Mouse (Mus musculus) limb, embryonic 14.5 days (tissue): ENCODE results near the gene Gab2. TPM values are rescaled to one million over a fixed set of nuclear protein-coding genes. Genes with fewer than 3 reads are reported as not detected.

ENCODE experiments used
- ATAC-seq: fragments of 200-750 bp; cut with Nextera tagmentation; 2 replicates; pipeline ENCODE4 v1.8.0; 2017; ENCODE audit warnings: low read depth, moderate number of reproducible peaks, moderate TSS enrichment; ENCODE audit not compliant: low FRiP score
- DNase-seq: peaks from one replicate; pipeline ENCODE4 v3.0.0-alpha.2; 2015; ENCODE audit warnings: low spot score
- H3K27ac ChIP-seq: fragments of 300-500 bp; sonication (generic); replicated peaks from 2 replicates; pipeline ENCODE4 v1.5.1; 2014; ENCODE audit warnings: low read depth, mild to moderate bottlenecking, low read length, moderate library complexity, mixed read lengths
- H3K27me3 ChIP-seq: fragments of 300-500 bp; sonication (generic); 2 replicates; pipeline ENCODE4 v1.6.1; 2014; ENCODE audit warnings: low read length, mixed read lengths; ENCODE audit not compliant: control insufficient read depth, insufficient read depth
- H3K36me3 ChIP-seq: fragments of 300-500 bp; sonication (generic); 2 replicates; pipeline ENCODE4 v1.6.1; 2014; ENCODE audit warnings: mild to moderate bottlenecking, low read length, moderate library complexity, mixed read lengths; ENCODE audit not compliant: control insufficient read depth, insufficient read depth
- H3K4me1 ChIP-seq: fragments of 300-500 bp; sonication (generic); 2 replicates; pipeline ENCODE4 v1.6.1; 2014; ENCODE audit warnings: antibody characterized with exemption, low read length, mixed read lengths; ENCODE audit not compliant: control insufficient read depth, insufficient read depth
- H3K4me2 ChIP-seq: fragments of 300-500 bp; sonication (generic); replicated peaks from 2 replicates; pipeline ENCODE4 v1.6.1; 2014; ENCODE audit warnings: low read depth, mild to moderate bottlenecking, low read length, moderate library complexity; ENCODE audit not compliant: severe bottlenecking
- H3K4me3 ChIP-seq: fragments of 300-500 bp; sonication (generic); replicated peaks from 2 replicates; pipeline ENCODE4 v1.5.1; 2014; ENCODE audit warnings: low read length
- H3K9ac ChIP-seq: fragments of 300-500 bp; sonication (generic); 2 replicates; pipeline ENCODE4 v1.6.1; 2014; ENCODE audit warnings: mild to moderate bottlenecking, low read depth, low read length, moderate library complexity; ENCODE audit not compliant: severe bottlenecking
- H3K9me3 ChIP-seq: fragments of 300-500 bp; sonication (generic); 2 replicates; pipeline ENCODE4 v1.6.1; 2016; ENCODE audit warnings: low read length; ENCODE audit not compliant: control insufficient read depth
- POLR2A ChIP-seq: fragments of 200-500 bp; IDR thresholded peaks from 2 replicates; pipeline ENCODE4 v1.8.0; 2012; ENCODE audit warnings: inconsistent platforms, mild to moderate bottlenecking, moderate library complexity, borderline replicate concordance; ENCODE audit not compliant: insufficient read depth, insufficient read length; ENCODE audit errors: extremely low read depth
- WGBS: fragments of 180-500 bp; shearing (Covaris S2); extraction: QIAGEN DNeasy Blood & Tissue Kit; methylation state at CpG from one replicate; pipeline ENCODE4 v1.1.7; 2014; 5-methylcytosine and 5-hydroxymethylcytosine counted together
- polyA plus RNA-seq, 2 experiments: library from polyadenylated mRNA; depleted of rRNA in 1 of 2; stranded (reverse) in 1 of 2; unstranded in 1 of 2; fragments of >200 nt; fragmentation: Nextera tagmentation in 1 of 2; extraction: Ambion mirVana in 1 of 2; gene quantifications; 2 replicates each; pipeline versions ENCODE4 v1.2.1 to v1.2.3; 2012 to 2014

Gab2 gene
- polyA plus RNA-seq (2012; rRNA removed) (7.7 and 9.7 TPM in 2 replicates), polyA plus RNA-seq (2014; fragmentation: Nextera tagmentation; extraction: Ambion mirVana) (4.6 and 5.1 TPM in 2 replicates)

DNA sequence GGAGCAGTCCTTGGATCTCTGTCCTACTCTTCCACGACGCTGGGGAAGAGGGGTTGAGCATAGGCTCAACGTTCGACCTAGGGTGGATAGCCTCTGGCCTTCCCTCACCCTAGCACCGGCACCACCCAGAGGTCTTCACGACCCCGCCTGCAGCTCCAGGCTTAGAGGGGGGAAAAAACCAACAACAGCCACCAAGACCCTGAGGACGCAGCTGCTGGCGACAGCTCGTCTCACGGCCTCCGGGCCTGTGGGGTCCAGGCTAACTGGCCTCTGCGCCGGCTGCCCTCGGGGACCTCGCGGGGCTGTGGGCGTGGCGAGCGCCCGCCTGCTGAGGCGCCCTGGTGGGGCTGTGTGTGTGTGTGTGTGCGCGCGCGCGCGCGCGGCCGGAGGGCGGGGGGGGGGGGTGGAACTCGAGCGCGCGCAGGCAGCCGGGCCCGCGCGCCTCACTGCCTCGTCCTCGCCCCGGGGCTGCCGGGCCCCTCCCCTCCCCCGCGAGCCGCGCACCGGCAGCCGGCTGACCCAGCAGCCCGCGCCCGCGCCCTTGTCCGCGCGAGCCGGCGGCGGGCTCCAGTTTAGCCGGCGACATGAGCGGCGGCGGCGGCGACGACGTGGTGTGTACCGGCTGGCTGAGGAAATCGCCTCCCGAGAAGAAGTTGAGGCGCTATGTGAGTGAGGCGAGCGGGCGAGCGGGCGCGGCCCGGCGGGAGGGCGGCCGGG lies at the start of gene Gab2:
Gab2 (plus strand) TSS at position 345 of the 717 bp plus-strand sequence.
- Histone ChIP-seq H3K36me3 (no peaks in the 10 kb centered on the region), H3K4me1 (peaks cover 8% of the 10 kb centered on the region), H3K4me3 (peak within 1 kb of the TSS; percentile 85), H3K27ac (peak within 1 kb of the TSS; percentile 79), H3K27me3 (no peaks in the 10 kb centered on the region), H3K4me2 (peak within 1 kb of the TSS; percentile 90), H3K9me3 (no peaks in the 10 kb centered on the region), H3K9ac (peak within 1 kb of the TSS; percentile 87)
- DNase-seq (peak; percentile 64), ATAC-seq (peak; percentile 73)
- under 1% methylated on average over 53 of the region's 83 CpGs for WGBS
- TF ChIP-seq POLR2A, result no peak

DNA sequence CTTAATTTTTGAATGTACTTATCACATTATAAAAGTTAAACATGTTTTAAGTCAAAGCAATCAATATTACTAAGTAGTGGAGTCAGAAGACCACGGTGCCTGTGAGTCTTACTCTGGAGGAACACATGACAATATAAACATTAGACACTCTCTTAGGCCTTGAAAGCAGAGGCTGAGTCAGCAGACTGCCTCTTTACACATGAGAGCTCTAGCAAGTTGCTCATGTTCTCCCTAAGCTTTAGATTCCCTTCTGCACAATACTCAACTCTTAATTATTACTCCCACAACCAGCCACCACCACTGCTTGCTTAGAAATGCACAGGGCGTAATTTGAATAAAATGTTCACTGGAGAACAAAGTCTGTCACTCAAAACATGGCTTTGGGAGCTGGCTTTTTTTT lies 49.0 kb upstream of the Gab2 start:
- Histone ChIP-seq H3K36me3 (peaks cover 3% of the 10 kb centered on the region; the same call in 1 of the 2 replicates), H3K27ac (no peak overlapping the region), H3K9ac (no peak overlapping the region), H3K27me3 (no peaks in the 10 kb centered on the region), H3K4me2 (no peak overlapping the region), H3K4me1 (no peaks in the 10 kb centered on the region), H3K9me3 (no peaks in the 10 kb centered on the region), H3K4me3 (no peak overlapping the region)
- no peak for TF ChIP-seq POLR2A
- DNase-seq (no peak), ATAC-seq (no peak)
- WGBS, result 68% methylated on average over 2 of the region's 2 CpGs

DNA sequence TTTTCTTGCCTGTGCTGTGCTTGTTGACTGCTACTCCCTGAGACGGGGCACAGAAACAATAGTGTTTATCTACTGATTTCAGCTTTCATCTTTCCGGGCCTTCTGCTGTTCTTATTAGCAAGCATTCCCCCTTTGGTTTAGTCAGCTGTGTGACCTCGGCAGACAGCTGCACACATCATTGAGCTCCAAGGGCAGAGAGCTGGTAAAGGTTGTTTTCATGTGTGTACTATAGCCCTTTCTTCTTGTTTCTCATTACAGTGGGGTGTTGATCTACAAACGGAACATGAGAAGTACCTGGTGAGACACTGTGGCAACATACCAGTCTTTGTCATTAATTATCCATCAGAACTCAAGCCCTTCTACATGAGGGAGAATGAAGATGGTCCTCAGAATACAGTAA lies 41.7 kb upstream of the Gab2 start:
- Histone ChIP-seq H3K9me3 (no peaks in the 10 kb centered on the region), H3K9ac (no peak overlapping the region), H3K27ac (no peak overlapping the region), H3K4me3 (no peak overlapping the region), H3K4me1 (no peaks in the 10 kb centered on the region), H3K36me3 (peaks cover 11% of the 10 kb centered on the region), H3K27me3 (no peaks in the 10 kb centered on the region), H3K4me2 (no peak overlapping the region)
- no peak for ATAC-seq
- 76% methylated on average over 4 of the region's 4 CpGs for WGBS
- TF ChIP-seq POLR2A, result no peak
- DNase-seq, result no peak

DNA sequence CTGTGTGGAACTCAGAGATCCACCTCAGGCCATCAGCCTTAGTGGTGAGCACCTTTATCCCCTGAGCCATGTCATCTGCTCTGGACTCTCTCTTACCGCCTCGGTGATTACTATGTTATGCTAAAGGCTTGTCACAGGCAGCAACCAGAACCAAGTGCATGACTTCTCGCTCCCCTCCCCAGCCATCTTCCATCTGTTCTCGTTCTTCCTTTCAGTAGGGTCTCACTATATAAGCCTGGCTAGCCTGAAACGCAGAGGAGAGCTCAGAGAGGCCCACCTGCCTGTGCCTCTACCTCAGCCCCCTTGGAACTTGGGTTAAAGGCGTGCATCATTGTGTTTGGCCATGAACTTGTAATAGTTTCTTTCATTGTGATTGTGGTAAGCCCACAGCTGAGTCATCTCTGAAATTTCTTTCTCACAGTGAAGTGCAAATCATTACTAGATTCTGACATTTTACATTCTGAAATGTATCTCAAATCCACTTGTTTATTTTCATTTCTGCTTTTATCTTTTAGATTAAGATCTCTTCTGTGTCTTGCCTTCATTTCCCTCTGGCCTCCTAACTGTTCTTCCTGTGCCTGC lies 39.4 kb upstream of the Gab2 start:
- ATAC-seq (no peak), DNase-seq (no peak)
- no peaks in the 10 kb centered on the region for H3K4me1 ChIP-seq
- no peak overlapping the region for H3K9ac ChIP-seq
- WGBS, result 93% methylated on average over 6 of the region's 6 CpGs
- H3K27ac ChIP-seq, result no peak overlapping the region
- H3K9me3 ChIP-seq, result no peaks in the 10 kb centered on the region
- no peak overlapping the region for H3K4me3 ChIP-seq
- peaks cover 8% of the 10 kb centered on the region for H3K36me3 ChIP-seq
- H3K4me2 ChIP-seq, result no peak overlapping the region
- TF ChIP-seq POLR2A, result no peak
- no peaks in the 10 kb centered on the region for H3K27me3 ChIP-seq

DNA sequence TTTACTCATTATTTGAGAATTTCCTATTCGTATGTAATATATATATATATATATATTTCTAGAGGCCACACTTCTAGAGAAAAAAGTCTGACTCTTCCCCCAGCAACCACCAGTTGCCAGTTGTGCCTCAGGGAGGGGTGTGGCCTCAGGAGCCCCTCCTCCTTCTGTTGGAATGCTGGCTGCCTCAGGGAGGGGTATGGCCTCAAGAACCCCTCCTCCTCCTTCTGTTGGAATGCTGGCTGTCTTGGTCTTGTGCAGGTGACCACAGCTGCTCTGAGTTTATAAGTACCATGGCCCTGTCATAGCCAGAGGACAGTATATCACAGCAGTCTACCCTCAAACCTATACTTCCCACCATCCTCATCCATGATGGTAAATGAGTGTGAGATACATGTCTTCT lies 38.4 kb upstream of the Gab2 start:
- Histone ChIP-seq H3K9ac (no peak overlapping the region), H3K4me1 (no peaks in the 10 kb centered on the region), H3K27ac (no peak overlapping the region), H3K27me3 (no peaks in the 10 kb centered on the region), H3K4me3 (no peak overlapping the region), H3K36me3 (peaks cover 8% of the 10 kb centered on the region), H3K9me3 (no peaks in the 10 kb centered on the region), H3K4me2 (no peak overlapping the region)
- 68% methylated on average over 1 of the region's 1 CpGs for WGBS
- no peak for ATAC-seq
- DNase-seq, result no peak
- no peak for TF ChIP-seq POLR2A
